Mouse (Mus musculus) myocyte (in vitro differentiated cells): ENCODE data around the gene Col4a4. TPM values are rescaled to one million over a fixed set of nuclear protein-coding genes. Genes with fewer than 3 reads are reported as not detected.

ENCODE experiments used
- H3K27me3 ChIP-seq: one replicate; pipeline ENCODE4 v1.6.1; 2011; ENCODE audit not compliant: control insufficient read depth, insufficient read depth, insufficient read length
- H3K36me3 ChIP-seq: one replicate; pipeline ENCODE4 v1.6.1; 2011; ENCODE audit not compliant: control insufficient read depth, insufficient read depth
- H3K4me2 ChIP-seq: one replicate; pipeline ENCODE4 v1.6.1; 2011; ENCODE audit warnings: low read depth, control low read depth
- H3K4me3 ChIP-seq: one replicate; pipeline ENCODE4 v1.5.1; 2011; ENCODE audit warnings: mild to moderate bottlenecking, control low read depth, moderate library complexity
- H3K79me2 ChIP-seq: one replicate; pipeline ENCODE4 v1.6.1; 2011; ENCODE audit not compliant: control insufficient read depth, insufficient read depth
- H3ac ChIP-seq: one replicate; pipeline ENCODE4 v1.6.1; 2011; ENCODE audit not compliant: control insufficient read depth, insufficient read length
- CEBPB ChIP-seq: IDR thresholded peaks from 2 replicates; pipeline ENCODE4 v1.6.1; 2011; ENCODE audit warnings: mild to moderate bottlenecking, moderate library complexity; ENCODE audit not compliant: poor library complexity, insufficient read depth, severe bottlenecking
- E2F4 ChIP-seq: IDR thresholded peaks from one replicate; pipeline ENCODE4 v1.6.1; 2011; ENCODE audit warnings: mild to moderate bottlenecking, control low read depth, moderate library complexity; ENCODE audit not compliant: insufficient read depth
- MAX ChIP-seq: IDR thresholded peaks from one replicate; pipeline ENCODE4 v1.6.1; 2011; ENCODE audit warnings: low read depth, mild to moderate bottlenecking, control low read depth
- MYOD1 ChIP-seq, 3 experiments: IDR thresholded peaks; one replicate each; pipeline ENCODE4 v1.6.1; 2011; ENCODE audit warnings: control low read depth in 2 of 3, low read depth in 2 of 3, mild to moderate bottlenecking in 2 of 3, moderate library complexity in 1 of 3; ENCODE audit not compliant: insufficient read length in 2 of 3, control insufficient read depth in 1 of 3
- MYOG ChIP-seq, 3 experiments: IDR thresholded peaks; one replicate each; pipeline ENCODE4 v1.6.1; 2011; ENCODE audit warnings: control low read depth in 2 of 3, low read depth in 2 of 3, mild to moderate bottlenecking in 2 of 3; ENCODE audit not compliant: insufficient read length in 2 of 3, control insufficient read depth in 1 of 3, insufficient read depth in 1 of 3
- POLR2A ChIP-seq: IDR thresholded peaks from one replicate; pipeline ENCODE4 v1.6.1; 2011; ENCODE audit warnings: low read depth, mild to moderate bottlenecking, control low read depth, moderate library complexity; ENCODE audit not compliant: insufficient read length
- POLR2AphosphoS2 ChIP-seq: IDR thresholded peaks from one replicate; pipeline ENCODE4 v1.6.1; 2011; ENCODE audit warnings: low read depth, control low read depth; ENCODE audit not compliant: insufficient read length
- REST ChIP-seq: IDR thresholded peaks from one replicate; pipeline ENCODE4 v1.6.1; 2011; ENCODE audit warnings: mild to moderate bottlenecking, control low read depth, moderate library complexity; ENCODE audit not compliant: insufficient read depth, insufficient read length
- SRF ChIP-seq: IDR thresholded peaks from one replicate; pipeline ENCODE4 v1.6.1; 2011; ENCODE audit warnings: low read depth; ENCODE audit not compliant: control insufficient read depth, insufficient read length
- TCF12 ChIP-seq: IDR thresholded peaks from one replicate; pipeline ENCODE4 v1.6.1; 2011; ENCODE audit warnings: mild to moderate bottlenecking, control low read depth; ENCODE audit not compliant: poor library complexity, insufficient read depth, severe bottlenecking
- TCF3 ChIP-seq: IDR thresholded peaks from one replicate; pipeline ENCODE4 v1.6.1; 2011; ENCODE audit warnings: low read depth, control low read depth; ENCODE audit not compliant: insufficient read length
- USF1 ChIP-seq: IDR thresholded peaks from one replicate; pipeline ENCODE4 v1.6.1; 2011; ENCODE audit warnings: low read depth, mild to moderate bottlenecking, control low read depth, moderate library complexity
- polyA plus RNA-seq: library from polyadenylated mRNA; unstranded; fragments of >200 nt; fragmentation: generic; extraction: Trizol; gene quantifications from one replicate; pipeline ENCODE4 v1.2.1, GENCODE M21; 2012; ENCODE audit warnings: missing spikeins

The Col4a4 gene
- polyA plus RNA-seq, 1 experiment = 0.19 TPM

DNA sequence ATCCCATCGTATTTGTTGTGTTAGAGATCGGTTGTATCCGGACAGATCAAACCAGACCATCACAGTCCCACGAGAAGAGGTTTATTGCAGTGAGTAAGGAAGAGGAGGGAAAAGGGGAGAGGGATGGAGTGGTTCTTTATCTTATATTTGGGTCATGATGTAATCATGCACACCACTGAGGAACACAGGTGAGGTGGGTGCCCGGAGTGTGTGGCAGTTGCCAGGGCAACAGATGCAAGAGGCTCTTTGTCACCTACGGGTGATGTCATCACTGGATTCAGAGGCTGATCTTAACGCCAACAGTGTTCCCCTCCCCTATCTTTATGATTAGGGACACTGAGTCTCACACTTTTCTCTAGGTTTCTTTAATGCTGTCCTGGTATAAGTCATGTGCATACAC lies 18.7 kb upstream of the Col4a4 start:
- TF ChIP-seq USF1 (no peak), TCF3 (no peak), MYOG (IDR thresholded peaks at IDR 0.05; ENCODE audit: control insufficient read depth in 1 of 3, insufficient read depth in 1 of 3, insufficient read length in 2 of 3, low read depth in 2 of 3) (no peak), CEBPB (no peak), POLR2AphosphoS2 (no peak), MAX (no peak), REST (no peak), MYOD1 (IDR thresholded peaks at IDR 0.05; ENCODE audit: control insufficient read depth in 1 of 3, insufficient read length in 2 of 3, low read depth in 2 of 3) (no peak), POLR2A (no peak), E2F4 (no peak), TCF12 (no peak), SRF (no peak)
- H3K4me2 ChIP-seq = no peak overlapping the region
- no peaks in the 10 kb centered on the region for H3K79me2 ChIP-seq
- H3ac ChIP-seq = no peak overlapping the region
- H3K36me3 ChIP-seq = no peaks in the 10 kb centered on the region
- H3K27me3 ChIP-seq = no peaks in the 10 kb centered on the region
- no peak overlapping the region for H3K4me3 ChIP-seq

GRCm38 (mm10) chr1:82603198-82603950 lies 16.7 kb upstream of the Col4a4 start:
- H3K27me3 ChIP-seq = no peaks in the 10 kb centered on the region
- no peak overlapping the region for H3ac ChIP-seq
- no peak overlapping the region for H3K4me3 ChIP-seq
- no peak overlapping the region for H3K4me2 ChIP-seq
- H3K79me2 ChIP-seq = no peaks in the 10 kb centered on the region
- no peak for TF ChIP-seq USF1
- TF ChIP-seq POLR2A = no peak
- TF ChIP-seq TCF12 = no peak
- no peak for TF ChIP-seq MYOD1 (IDR thresholded peaks at IDR 0.05; ENCODE audit: control insufficient read depth in 1 of 3, insufficient read length in 2 of 3, low read depth in 2 of 3)
- TF ChIP-seq POLR2AphosphoS2 = no peak
- no peak for TF ChIP-seq SRF
- no peak for TF ChIP-seq CEBPB
- no peak for TF ChIP-seq TCF3
- TF ChIP-seq REST = no peak
- no peak for TF ChIP-seq MYOG (IDR thresholded peaks at IDR 0.05; ENCODE audit: control insufficient read depth in 1 of 3, insufficient read depth in 1 of 3, insufficient read length in 2 of 3, low read depth in 2 of 3)
- no peak for TF ChIP-seq E2F4
- TF ChIP-seq MAX = no peak
- H3K36me3 ChIP-seq = no peaks in the 10 kb centered on the region

DNA sequence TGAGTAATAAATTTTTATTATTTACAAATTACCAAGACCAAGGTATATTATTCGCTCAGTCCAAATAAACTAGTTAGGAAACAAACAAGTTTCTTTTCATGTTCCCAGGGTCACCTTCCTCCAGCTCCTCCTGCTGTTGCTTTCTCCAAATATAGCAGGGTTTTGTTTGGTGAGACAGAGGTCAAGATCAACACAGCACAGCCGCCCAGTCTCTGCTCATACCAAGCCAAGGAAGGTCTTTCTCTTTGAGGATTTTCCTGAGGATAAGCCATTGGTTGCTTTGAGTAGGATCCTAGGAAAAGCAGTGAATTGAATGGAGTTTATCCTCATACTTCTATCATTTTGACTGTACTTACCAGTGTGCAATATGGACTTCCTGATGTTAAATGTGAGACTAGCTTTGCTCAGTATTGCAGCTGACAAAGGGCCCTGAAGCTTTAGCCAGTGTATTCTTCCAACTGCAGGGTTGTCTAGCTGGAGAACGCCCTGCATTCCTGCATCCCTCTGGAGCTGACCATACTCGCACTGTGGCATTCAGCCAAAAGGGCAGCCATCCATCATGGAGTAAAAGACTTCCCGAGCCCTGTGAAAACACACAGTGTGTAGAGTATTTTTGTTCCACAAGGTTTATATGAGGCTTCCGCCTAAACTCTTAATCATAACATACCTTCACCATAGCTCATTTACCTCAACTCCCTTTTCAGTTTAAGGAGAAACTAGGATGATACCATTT lies 10.4 kb upstream of the Col4a4 start:
- Histone ChIP-seq H3K4me3 (no peak overlapping the region), H3K79me2 (no peaks in the 10 kb centered on the region), H3K36me3 (no peaks in the 10 kb centered on the region), H3K4me2 (no peak overlapping the region), H3K27me3 (no peaks in the 10 kb centered on the region), H3ac (no peak overlapping the region)
- TF ChIP-seq MYOD1 (IDR thresholded peaks at IDR 0.05; ENCODE audit: control insufficient read depth in 1 of 3, insufficient read length in 2 of 3, low read depth in 2 of 3) (no peak), TCF12 (no peak)

GRCm38 (mm10) chr1:82590266-82590665 lies 3.6 kb upstream of the Col4a4 start:
- H3K4me2 ChIP-seq = no peak overlapping the region
- H3K79me2 ChIP-seq = no peaks in the 10 kb centered on the region
- H3K27me3 ChIP-seq = no peaks in the 10 kb centered on the region
- H3K36me3 ChIP-seq = no peaks in the 10 kb centered on the region
- TF ChIP-seq POLR2AphosphoS2 (no peak), MYOG (IDR thresholded peaks at IDR 0.05; ENCODE audit: control insufficient read depth in 1 of 3, insufficient read depth in 1 of 3, insufficient read length in 2 of 3, low read depth in 2 of 3) (no peak), SRF (no peak), POLR2A (no peak), REST (no peak), TCF3 (no peak), USF1 (no peak), MYOD1 (IDR thresholded peaks at IDR 0.05; ENCODE audit: control insufficient read depth in 1 of 3, insufficient read length in 2 of 3, low read depth in 2 of 3) (no peak)
- H3ac ChIP-seq = no peak overlapping the region
- H3K4me3 ChIP-seq = no peak overlapping the region

DNA sequence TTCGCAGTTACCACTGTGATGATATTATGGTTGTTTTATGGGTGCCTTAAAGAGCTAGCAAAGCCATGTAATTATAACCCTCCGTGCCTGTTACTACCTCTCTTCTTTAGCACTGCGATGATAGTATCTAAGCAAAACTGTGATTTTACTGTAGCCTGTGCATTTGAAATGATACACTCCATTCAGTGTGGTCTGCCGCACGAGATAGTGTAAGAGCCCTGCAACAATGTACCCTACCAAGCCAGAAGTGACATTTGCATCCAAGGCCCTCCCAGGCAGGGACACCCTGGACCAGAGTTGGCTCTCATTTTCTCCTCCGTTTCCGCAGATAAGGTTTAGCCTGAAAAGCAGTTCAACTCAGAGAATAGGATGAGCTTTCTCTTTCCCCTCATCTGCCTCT lies 668 bp downstream of the Col4a4 start:
- Histone ChIP-seq H3K79me2 (no peaks in the 10 kb centered on the region), H3ac (no peak overlapping the region), H3K27me3 (no peaks in the 10 kb centered on the region), H3K4me3 (no peak overlapping the region), H3K4me2 (peak overlapping the region; percentile 48), H3K36me3 (no peaks in the 10 kb centered on the region)
- TF ChIP-seq REST = no peak
- no peak for TF ChIP-seq USF1
- TF ChIP-seq E2F4 = no peak
- TF ChIP-seq MYOG (IDR thresholded peaks at IDR 0.05; ENCODE audit: control insufficient read depth in 1 of 3, insufficient read depth in 1 of 3, insufficient read length in 2 of 3, low read depth in 2 of 3) = no peak
- TF ChIP-seq SRF = no peak
- no peak for TF ChIP-seq MAX
- TF ChIP-seq CEBPB = no peak
- no peak for TF ChIP-seq TCF3
- no peak for TF ChIP-seq TCF12
- no peak for TF ChIP-seq MYOD1 (IDR thresholded peaks at IDR 0.05; ENCODE audit: control insufficient read depth in 1 of 3, insufficient read length in 2 of 3, low read depth in 2 of 3)
- no peak for TF ChIP-seq POLR2A
- no peak for TF ChIP-seq POLR2AphosphoS2
